Mouse (Mus musculus): ENCODE measurements around the gene Pm20d1. TPM values are rescaled to one million over a fixed set of nuclear protein-coding genes. Genes with fewer than 3 reads are reported as not detected.
"Not testable (repeated sequence)": the region's sequence is repeated elsewhere in the genome, so short reads cannot be mapped to it uniquely, and the experiment has no call there.

The Pm20d1 gene
- polyA plus RNA-seq, 1 experiment from 2014 or later = 3.5 TPM

DNA sequence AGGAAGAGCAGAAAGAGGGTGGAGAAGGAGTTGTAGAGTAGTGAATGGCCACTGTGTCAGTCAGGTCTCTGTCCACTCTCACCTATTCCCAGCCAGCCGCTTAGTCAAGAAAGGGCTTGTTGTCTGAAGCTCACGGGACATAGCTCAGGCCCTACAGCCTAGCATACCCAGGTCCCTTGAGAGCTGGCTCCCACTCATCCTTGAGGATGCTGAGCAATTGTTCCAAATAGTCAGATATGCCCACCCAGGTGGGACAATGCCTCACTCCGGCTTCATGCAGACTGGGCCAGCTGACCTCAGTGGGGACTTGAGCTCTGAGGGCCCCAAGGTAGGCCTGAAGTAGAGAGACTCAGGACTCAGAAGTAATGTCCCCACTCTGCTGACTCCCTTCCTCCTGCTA lies 7.0 kb downstream of the Pm20d1 start:
- peak; percentile 12 for DNase-seq (ENCODE audit: low spot score)

DNA sequence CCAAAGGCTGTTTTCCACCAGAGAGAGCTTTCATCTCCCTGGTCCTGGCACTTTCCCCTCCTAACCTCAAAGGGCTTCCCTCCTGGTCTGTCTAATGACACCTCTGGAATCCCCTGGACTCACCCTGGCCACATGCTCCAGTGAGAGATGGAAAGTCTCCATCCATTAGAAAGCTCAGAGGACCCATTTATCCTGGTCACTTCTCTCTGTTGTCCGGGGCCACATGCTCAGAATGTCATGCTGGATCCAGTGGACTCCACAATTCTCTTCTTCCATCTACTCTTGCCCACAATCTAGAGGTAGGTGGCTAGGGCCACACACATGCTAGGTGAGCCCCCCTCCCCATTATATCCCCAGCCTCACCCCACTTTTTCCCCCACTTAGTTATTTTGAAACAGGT lies 11.8 kb downstream of the Pm20d1 start:
- 89% methylated on average over 1 of the region's 1 CpGs for WGBS

More for the DNA sequence above, 7.0 kb downstream of the Pm20d1 start:
- Histone ChIP-seq H3K27ac (no peak overlapping the region), H3K4me3 (no peak overlapping the region), H3K36me3 (no peaks in the 10 kb centered on the region), H3K4me1 (peaks cover 6% of the 10 kb centered on the region; the same call in 1 of the 2 replicates), H3K27me3 (ENCODE audit: low read depth, poor library complexity, severe bottlenecking) (no peaks in the 10 kb centered on the region), H3K9me3 (replicated peaks) (no peaks in the 10 kb centered on the region)
- 97% methylated on average over 3 of the region's 3 CpGs for WGBS

DNA sequence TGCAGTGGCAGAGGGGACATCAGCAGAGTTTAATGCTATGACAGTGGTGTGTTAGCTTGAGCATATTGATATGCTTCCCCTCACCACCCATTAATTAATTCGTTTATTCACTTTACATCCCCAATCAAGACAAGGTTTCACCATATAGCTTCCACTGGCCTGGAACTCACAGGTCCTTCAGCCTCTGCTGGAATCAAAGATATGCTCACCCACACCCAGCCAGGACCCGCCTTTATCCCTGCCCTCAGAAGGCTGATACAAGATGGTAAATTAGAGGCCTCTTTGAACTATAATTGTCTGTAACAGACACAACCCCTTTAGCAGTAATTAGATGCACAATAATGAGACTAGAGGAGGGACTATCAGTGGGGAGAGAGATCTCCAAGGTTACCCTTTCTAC lies 12.5 kb downstream of the Pm20d1 start:
- 65% methylated on average over 2 of the region's 2 CpGs for WGBS
- Histone ChIP-seq H3K36me3 (no peaks in the 10 kb centered on the region), H3K27me3 (ENCODE audit: low read depth, poor library complexity, severe bottlenecking) (no peaks in the 10 kb centered on the region), H3K4me3 (no peak overlapping the region), H3K9me3 (replicated peaks) (no peaks in the 10 kb centered on the region), H3K27ac (no peak overlapping the region), H3K4me1 (0 out of 2 replicates have a peak, but pooled peaks cover 3% of the 10 kb centered on the region)
- no peak for DNase-seq (ENCODE audit: low spot score)

More for the DNA sequence above, 11.8 kb downstream of the Pm20d1 start:
- Histone ChIP-seq H3K27ac (no peak overlapping the region), H3K4me3 (no peak overlapping the region), H3K27me3 (ENCODE audit: low read depth, poor library complexity, severe bottlenecking) (no peaks in the 10 kb centered on the region), H3K36me3 (no peaks in the 10 kb centered on the region), H3K4me1 (0 out of 2 replicates have a peak, but pooled peaks cover 3% of the 10 kb centered on the region), H3K9me3 (replicated peaks) (no peaks in the 10 kb centered on the region)
- DNase-seq (ENCODE audit: low spot score) = peak; percentile 14

DNA sequence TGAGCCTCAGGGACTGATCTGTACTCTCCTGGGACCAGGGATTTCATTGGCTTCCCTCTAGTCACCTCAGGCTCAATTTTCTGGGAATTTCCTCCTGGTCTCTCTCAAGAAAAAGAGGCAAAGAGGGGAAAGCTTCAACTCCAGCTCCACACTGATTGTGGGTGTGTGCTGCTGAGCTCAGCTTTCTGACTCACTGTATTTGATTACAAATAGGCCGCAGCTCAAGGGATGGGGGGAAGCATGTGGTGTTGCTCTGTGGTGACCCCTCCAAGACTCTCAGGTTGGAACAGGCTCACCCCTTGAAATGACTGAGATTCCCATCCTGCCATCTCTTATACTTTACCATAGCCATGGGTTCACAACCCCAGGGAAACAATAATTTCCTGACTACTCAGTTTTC lies 14.2 kb downstream of the Pm20d1 start:
- H3K36me3 ChIP-seq = no peaks in the 10 kb centered on the region
- 78% methylated on average over 1 of the region's 1 CpGs for WGBS
- H3K9me3 ChIP-seq (replicated peaks) = no peaks in the 10 kb centered on the region
- DNase-seq (ENCODE audit: low spot score) = no peak
- no peak overlapping the region for H3K27ac ChIP-seq
- no peak overlapping the region for H3K4me3 ChIP-seq
- no peaks in the 10 kb centered on the region for H3K27me3 ChIP-seq (ENCODE audit: low read depth, poor library complexity, severe bottlenecking)
- H3K4me1 ChIP-seq = 0 out of 2 replicates have a peak, but pooled peaks cover 3% of the 10 kb centered on the region

DNA sequence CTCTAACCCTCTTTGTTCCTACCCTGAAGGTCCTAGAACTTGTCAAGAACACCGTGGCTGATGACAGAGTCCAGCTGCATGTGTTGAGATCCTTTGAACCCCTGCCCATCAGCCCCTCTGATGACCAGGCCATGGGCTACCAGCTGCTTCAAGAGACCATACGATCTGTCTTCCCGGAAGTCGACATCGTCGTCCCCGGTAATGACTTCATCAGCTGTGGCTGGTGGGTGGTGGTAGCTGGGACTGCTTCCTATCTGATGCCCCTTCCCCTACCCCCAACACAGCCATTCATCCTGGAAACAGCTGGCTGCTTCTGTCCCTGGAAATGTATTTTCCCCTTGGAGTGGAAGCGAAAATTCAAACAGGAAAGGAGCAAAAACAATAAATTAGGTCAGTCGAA lies 14.8 kb downstream of the Pm20d1 start:
- Histone ChIP-seq H3K27ac (no peak overlapping the region), H3K27me3 (ENCODE audit: low read depth, poor library complexity, severe bottlenecking) (no peaks in the 10 kb centered on the region)
- 79% methylated on average over 9 of the region's 9 CpGs for WGBS

DNA sequence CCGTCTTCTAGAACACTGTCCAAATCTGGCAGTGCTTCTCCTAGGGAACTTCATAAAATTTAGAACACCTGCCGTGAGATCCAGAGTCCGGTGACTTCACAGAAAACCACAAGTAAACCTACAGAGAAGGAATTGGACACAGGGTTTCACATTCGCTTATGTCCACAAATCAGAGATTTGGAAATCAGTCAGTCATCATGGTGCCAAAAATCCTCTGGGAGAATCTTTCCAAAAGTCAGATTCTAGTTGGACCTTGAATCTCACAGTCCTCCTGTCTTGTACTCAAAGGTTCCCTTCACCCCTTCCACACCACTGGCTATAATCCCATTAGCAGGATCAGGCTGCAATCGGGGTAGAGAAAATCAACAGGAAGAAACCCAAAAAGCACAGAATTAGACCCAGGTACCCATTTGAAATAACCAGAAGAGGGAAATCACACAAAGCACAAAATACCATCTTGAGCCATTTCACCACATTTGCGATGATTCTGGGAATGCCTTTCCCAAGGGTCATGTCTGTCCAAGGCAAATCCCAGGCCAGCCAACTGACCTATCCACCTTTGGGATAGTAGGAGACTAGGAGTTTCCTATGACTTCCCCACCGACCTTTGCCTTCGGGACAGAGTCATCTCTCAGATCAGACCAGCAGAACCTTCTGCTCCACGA lies 15.6 kb downstream of the Pm20d1 start:
- DNase-seq (ENCODE audit: low spot score) = no peak
- no peaks in the 10 kb centered on the region for H3K9me3 ChIP-seq (replicated peaks)
- H3K4me3 ChIP-seq = no peak overlapping the region
- no peaks in the 10 kb centered on the region for H3K27me3 ChIP-seq (ENCODE audit: low read depth, poor library complexity, severe bottlenecking)
- no peaks in the 10 kb centered on the region for H3K36me3 ChIP-seq
- no peak overlapping the region for H3K27ac ChIP-seq
- H3K4me1 ChIP-seq = 0 out of 2 replicates have a peak, but pooled peaks cover 3% of the 10 kb centered on the region
- WGBS = 93% methylated on average over 9 of the region's 9 CpGs

More for the DNA sequence above, 14.8 kb downstream of the Pm20d1 start:
- H3K36me3 ChIP-seq = no peaks in the 10 kb centered on the region
- no peak for DNase-seq (ENCODE audit: low spot score)
- no peak overlapping the region for H3K4me3 ChIP-seq
- no peaks in the 10 kb centered on the region for H3K9me3 ChIP-seq (replicated peaks)
- 0 out of 2 replicates have a peak, but pooled peaks cover 3% of the 10 kb centered on the region for H3K4me1 ChIP-seq

DNA sequence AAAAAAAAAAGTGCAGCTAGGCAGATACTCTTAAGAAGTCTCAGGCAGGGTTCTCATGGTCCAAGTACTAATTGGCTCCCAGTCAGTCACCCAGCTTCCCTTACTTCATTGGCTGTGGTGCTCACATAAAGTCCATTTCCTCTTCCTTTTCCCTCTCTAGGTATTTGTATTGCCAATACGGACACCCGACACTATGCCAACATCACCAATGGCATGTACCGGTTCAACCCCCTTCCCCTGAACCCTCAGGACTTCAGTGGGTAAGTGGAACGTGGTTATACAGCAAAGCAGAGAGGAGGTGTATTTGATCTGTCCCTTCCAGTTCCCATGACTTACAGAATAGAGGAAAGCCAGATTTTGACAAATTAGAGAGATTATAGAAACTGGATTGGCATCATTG lies 16.6 kb downstream of the Pm20d1 start:
- Histone ChIP-seq H3K4me1 (peaks cover 9% of the 10 kb centered on the region; the same call in 1 of the 2 replicates), H3K27me3 (ENCODE audit: low read depth, poor library complexity, severe bottlenecking) (no peaks in the 10 kb centered on the region), H3K4me3 (no peak overlapping the region), H3K36me3 (no peaks in the 10 kb centered on the region), H3K27ac (no peak overlapping the region), H3K9me3 (replicated peaks) (no peaks in the 10 kb centered on the region)
- no peak for DNase-seq (ENCODE audit: low spot score)
- WGBS = 92% methylated on average over 4 of the region's 4 CpGs

DNA sequence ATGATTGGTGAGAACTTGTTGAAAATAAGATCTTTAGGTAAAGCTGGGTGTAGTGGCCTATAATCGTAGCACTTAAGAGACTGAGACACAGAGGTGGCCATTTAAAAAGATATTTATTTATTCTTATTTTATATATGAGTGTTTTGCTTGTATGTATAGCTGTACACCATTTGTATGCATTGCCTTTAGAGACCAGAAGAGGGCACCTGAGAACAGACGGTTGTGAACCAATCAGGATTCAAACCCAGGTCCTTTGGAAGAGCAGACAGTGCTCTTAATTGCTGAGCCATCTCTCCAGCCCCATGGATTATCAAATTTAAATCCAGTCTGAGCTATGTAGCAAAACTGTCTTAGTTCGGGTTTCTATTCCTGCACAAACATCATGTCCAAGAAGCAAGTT lies 17.0 kb downstream of the Pm20d1 start:
- H3K27me3 ChIP-seq (ENCODE audit: low read depth, poor library complexity, severe bottlenecking) = no peaks in the 10 kb centered on the region
- WGBS = 82% methylated on average over 3 of the region's 3 CpGs
- no peak overlapping the region for H3K4me3 ChIP-seq
- peaks cover 9% of the 10 kb centered on the region; the same call in 1 of the 2 replicates for H3K4me1 ChIP-seq
- no peak for DNase-seq (ENCODE audit: low spot score)
- no peaks in the 10 kb centered on the region for H3K9me3 ChIP-seq (replicated peaks)
- no peaks in the 10 kb centered on the region for H3K36me3 ChIP-seq
- H3K27ac ChIP-seq = no peak overlapping the region

DNA sequence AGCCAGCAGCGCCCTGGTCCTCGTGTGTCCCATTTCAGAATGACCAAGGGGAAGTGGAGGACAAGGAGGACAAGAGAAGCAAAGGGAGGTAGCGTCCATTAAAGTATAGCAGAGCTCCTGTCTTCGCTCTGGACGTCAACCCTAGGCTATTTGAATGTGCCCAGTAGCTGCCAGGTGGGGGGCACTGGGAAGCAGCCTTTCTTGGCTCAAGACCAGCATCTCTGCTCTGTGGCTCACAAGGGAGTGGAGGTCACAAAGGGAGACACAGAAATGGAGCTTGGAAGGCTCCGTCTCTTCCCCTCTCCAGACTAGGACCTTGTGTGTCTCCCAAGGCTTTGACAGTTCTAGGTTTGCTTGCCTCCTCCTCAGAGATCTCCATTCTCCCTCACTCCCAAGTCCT lies 19.7 kb downstream of the Pm20d1 start:
- DNase-seq (ENCODE audit: low spot score) = no peak
- Histone ChIP-seq H3K4me3 (no peak overlapping the region), H3K36me3 (no peaks in the 10 kb centered on the region), H3K27ac (no peak overlapping the region), H3K27me3 (ENCODE audit: low read depth, poor library complexity, severe bottlenecking) (no peaks in the 10 kb centered on the region), H3K9me3 (replicated peaks) (no peaks in the 10 kb centered on the region), H3K4me1 (peaks cover 6% of the 10 kb centered on the region; the same call in 1 of the 2 replicates)
- 88% methylated on average over 6 of the region's 6 CpGs for WGBS

DNA sequence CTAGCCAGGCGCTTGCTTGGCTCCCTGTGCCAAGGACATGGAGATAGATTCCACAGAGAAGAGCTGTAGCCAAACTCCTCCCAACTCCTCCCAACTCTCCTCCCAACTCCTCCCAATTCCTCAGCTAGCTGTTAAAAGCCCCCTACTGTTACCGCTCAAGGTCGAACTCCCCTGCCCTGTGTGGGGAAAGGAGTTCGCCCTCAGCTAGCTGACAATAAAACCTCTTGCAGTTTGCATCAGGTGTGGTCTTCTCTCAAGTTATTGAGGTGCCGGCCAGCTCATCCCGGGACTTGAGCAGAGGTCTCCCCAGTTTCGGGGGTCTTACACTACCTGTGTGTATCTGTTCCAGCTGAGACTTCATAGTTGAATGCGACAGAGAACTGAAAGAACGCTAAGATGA lies 23.2 kb downstream of the Pm20d1 start:
- H3K27ac ChIP-seq; DNase-seq (ENCODE audit: low spot score); H3K9me3 ChIP-seq (replicated peaks); H3K27me3 ChIP-seq (ENCODE audit: low read depth, poor library complexity, severe bottlenecking); H3K4me3 ChIP-seq; H3K36me3 ChIP-seq: not testable (repeated sequence)
- H3K4me1 ChIP-seq = peaks cover 19% of the 10 kb centered on the region
- WGBS = 79% methylated on average over 9 of the region's 9 CpGs

DNA sequence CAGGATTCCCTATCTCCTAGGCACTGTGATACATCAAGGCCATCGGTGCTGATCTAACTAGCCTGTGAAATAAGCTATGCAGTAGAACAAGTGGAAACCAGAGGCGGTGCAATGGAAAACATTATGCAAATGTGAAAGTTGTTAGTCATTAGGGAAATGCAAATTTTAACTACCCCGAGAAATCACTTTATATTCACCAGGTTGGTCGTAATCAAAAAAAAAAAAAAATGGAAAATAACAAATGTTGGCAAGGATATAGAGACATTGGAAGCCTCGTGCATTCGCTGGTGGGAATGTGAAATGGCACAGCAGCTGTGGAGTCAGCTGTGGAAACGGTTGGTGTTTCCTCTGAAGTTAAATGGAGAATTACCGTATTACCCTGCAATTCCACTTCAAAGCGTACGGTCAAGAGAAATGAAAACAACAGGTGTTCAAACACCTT lies 23.7 kb downstream of the Pm20d1 start:
- peaks cover 19% of the 10 kb centered on the region for H3K4me1 ChIP-seq
- no peak overlapping the region for H3K27ac ChIP-seq
- 88% methylated on average over 10 of the region's 10 CpGs for WGBS
- H3K4me3 ChIP-seq = no peak overlapping the region
- DNase-seq (ENCODE audit: low spot score) = no peak
- no peaks in the 10 kb centered on the region for H3K36me3 ChIP-seq
- no peaks in the 10 kb centered on the region for H3K9me3 ChIP-seq (replicated peaks)
- no peaks in the 10 kb centered on the region for H3K27me3 ChIP-seq (ENCODE audit: low read depth, poor library complexity, severe bottlenecking)

DNA sequence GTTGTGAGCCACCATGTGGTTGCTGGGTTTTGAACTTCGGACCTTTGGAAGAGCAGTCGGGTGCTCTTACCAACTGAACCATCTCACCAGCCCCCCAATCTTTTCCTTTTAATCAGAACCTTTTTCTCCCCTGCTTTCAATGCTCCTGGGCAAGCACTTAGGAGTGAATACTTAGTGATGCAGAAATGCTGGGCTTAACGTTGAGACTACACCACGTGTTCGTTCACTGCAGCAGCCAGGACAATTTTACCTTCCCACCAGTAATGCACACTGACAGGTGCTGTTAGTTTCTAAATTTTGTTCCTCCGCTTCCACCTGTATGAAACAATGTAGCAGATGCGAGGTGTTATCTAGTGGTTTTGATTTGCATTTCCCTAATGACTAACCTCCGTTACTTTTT lies 25.1 kb downstream of the Pm20d1 start:
- no peak for DNase-seq (ENCODE audit: low spot score)
- no peaks in the 10 kb centered on the region for H3K9me3 ChIP-seq (replicated peaks)
- WGBS = 83% methylated on average over 8 of the region's 8 CpGs
- no peak overlapping the region for H3K4me3 ChIP-seq
- H3K4me1 ChIP-seq = peaks cover 25% of the 10 kb centered on the region
- H3K27me3 ChIP-seq (ENCODE audit: low read depth, poor library complexity, severe bottlenecking) = no peaks in the 10 kb centered on the region
- H3K36me3 ChIP-seq = no peaks in the 10 kb centered on the region
- no peak overlapping the region for H3K27ac ChIP-seq

DNA sequence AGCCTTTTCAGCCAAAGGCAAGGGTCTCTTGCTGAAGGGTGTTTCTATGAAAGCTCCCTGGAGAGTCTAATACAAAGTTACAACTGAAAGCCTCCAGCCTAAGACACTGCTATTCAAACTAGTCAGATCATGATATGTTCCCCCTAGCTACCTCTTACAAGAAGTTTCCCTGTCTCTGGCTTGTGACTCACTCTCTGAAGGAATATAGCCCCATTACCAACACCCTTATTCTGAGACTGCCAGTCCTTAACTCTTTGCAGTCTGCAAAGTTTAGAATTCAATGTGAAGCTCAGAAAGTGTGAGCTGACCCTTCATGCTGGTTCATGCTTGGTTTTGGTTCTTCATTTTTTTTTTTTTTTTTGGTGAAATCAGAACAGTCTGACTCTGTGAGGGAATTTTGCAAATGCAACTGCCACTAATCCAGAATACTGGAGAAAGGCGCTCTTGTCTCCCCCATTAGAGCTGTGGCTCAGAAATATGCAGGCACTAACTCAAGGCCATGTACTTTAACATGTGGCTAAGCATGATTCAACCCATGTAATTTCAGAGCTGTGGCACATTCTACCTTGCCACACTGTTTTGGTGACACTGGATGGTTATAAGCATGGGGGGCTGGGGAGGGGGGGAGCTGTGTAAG lies 25.8 kb downstream of the Pm20d1 start:
- DNase-seq (ENCODE audit: low spot score) = no peak
- H3K36me3 ChIP-seq = no peaks in the 10 kb centered on the region

More for the DNA sequence above, 25.8 kb downstream of the Pm20d1 start:
- Histone ChIP-seq H3K27me3 (ENCODE audit: low read depth, poor library complexity, severe bottlenecking) (no peaks in the 10 kb centered on the region), H3K4me3 (no peak overlapping the region), H3K27ac (no peak overlapping the region), H3K4me1 (peaks cover 27% of the 10 kb centered on the region), H3K9me3 (replicated peaks) (no peaks in the 10 kb centered on the region)
- 93% methylated on average over 1 of the region's 1 CpGs for WGBS

Measured in limb, embryonic 10.5 days (tissue).